Mouse (Mus musculus): Measurements from ENCODE around the gene Mical3.

Gene Mical3

DNA sequence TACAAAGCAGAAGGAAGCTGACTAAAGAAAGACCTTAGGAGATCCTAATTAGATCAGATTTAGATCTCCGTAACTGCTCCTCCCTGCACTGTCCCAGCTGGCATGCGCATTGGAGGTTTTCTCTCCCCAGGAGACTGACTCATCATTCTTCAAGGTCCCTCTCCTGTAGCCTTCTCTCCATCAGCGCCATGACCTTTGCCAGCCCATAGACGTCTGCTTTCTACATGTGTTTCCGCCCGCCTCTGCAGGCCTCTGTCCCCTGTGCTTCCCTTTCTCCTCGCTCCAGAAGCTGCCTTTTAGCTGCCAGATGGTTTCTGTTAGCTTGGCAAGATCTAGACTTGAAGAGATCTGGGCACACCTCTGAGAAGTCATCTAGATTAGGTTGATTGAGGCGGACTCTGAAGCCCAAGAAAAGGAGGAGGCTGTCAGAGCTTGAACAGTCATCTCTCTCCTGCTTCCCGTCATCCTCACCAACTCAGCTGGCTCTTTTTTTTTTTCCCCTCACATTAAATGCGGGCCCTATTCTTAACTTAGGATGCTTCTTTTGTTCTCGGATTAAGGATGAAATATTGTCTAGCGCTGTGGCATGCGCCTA lies 14.3 kb upstream of the Mical3 start:
- DNase-seq, result no peak

DNA sequence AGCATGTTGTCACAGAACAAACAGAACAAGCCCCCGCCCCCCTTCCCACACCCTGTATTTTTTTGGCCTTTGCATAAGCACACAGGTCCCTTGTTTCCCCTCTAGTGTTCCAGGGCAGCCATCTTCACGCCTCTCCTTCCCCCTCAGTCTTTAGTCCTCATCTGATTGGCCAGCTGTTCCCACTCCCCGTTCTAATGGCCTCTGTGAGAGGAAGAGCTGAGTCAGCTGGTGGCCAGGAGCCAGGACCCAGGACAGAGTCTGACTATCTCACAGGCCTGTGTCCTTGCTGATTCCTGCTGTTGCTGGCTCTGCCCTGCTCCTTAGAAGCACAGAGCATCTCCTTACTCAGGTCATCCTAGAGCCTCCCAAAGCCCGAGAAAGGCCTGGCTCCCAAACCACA lies 13.3 kb upstream of the Mical3 start:
- peak; percentile 82 for DNase-seq

DNA sequence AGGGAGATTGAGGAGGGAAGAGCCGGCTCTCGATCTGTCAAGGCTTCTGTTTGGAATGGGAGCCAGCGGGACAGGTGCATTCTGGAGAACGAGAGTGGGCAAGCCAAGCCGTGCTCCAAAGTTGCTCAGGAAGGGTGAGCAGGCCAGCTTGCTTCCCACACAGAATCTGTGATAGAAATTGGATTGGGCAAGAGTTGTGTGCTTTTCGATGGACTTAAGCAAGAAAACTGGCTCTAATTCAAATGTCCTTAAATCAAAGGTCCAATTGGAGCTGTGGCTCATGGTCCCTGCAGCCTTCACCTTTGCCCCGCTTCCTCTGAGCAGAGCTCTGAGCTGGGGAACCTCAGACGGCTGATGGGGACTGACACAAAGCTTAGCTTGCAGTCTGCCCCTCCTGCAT lies 12.6 kb upstream of the Mical3 start:
- DNase-seq, result peak; percentile 78

DNA sequence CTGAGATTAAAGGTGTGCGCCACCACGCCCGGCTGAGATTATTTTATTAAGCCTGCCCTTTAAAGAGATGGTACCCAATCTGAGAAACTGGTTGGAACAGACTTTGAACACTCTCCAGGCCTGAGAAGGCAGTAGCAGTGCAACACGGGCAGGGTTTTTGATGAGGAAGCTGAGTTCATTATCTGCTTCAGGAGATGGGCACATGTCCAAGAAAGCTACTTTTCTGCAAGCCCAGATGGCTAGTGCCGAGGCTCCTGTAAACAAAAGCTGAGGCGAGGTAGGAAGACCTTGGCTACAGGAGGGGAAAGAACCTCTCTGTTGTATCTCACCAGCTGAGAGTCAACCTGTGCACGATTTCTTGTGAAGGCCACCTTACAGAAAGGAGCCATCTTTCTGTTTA lies 11.5 kb upstream of the Mical3 start:
- no peak for DNase-seq

GRCm38 (mm10) chr6:121139271-121139670 lies 8.5 kb upstream of the Mical3 start:
- DNase-seq, result no peak

- no peak for DNase-seq
These were observed 7.7 kb upstream of the Mical3 start for GRCm38 (mm10) chr6:121138338-121139040.

DNA sequence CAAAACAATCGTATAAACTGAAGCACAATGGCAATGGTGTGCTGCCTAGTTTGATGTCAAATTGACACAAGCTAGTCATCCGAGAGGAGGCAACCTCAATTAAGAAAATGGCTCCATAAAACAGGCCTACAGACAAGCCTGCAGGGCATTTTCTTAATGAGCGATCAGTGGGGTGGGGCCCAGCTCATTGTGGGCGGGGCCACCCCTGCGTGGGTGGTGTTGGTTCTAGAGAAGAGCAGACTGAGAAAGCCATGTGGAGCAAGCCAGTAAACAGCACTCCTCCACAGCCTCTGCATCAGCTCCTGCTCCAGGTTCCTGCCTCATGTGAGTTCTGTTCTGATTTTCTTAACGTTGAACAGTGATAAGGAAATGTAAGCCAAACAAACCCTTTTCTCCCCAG lies 6.4 kb upstream of the Mical3 start:
- DNase-seq, result no peak

DNA sequence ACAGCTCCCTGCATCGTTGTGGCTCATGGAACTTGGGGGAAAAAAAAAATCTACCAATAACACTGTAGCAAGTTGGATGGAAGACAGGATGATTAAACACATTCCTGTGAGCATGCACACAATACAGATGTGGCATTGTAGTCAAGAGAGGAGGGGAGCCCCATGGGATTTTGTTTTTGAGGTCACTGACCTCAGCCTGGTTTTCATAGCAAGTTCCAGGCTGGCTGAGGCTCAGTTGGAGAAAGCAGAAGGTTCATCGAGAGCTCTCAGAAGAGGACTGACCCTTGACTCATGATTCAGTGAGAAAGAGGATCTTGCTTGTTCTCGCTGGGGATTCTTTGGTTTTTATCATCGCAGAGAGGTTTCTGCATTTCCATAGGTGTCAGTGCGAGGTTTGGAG lies 4.1 kb upstream of the Mical3 start:
- DNase-seq, result no peak

DNA sequence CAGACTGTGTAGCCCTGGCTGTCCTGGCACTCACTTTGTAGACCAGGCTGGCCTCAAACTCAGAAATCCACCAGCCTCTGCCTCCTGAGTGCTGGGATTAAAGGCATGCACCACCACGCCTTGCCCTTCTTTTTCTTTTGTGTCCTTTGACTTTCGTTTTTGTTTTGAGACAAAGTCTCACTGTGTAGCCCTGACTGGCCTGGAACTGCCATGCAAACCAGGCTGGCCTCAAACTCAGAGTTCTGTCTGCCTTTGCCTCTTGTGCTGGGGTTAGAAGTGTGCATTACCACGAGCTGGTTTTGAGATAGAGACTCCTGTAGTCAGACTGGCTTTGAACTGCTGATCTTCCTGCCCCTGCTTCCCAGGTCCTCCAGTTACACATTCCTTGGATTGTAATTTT lies 3.5 kb upstream of the Mical3 start:
- no peak for DNase-seq

- peak; percentile 79 for DNase-seq
These were observed 627 bp downstream of the Mical3 start for GRCm38 (mm10) chr6:121130039-121130705.

DNA sequence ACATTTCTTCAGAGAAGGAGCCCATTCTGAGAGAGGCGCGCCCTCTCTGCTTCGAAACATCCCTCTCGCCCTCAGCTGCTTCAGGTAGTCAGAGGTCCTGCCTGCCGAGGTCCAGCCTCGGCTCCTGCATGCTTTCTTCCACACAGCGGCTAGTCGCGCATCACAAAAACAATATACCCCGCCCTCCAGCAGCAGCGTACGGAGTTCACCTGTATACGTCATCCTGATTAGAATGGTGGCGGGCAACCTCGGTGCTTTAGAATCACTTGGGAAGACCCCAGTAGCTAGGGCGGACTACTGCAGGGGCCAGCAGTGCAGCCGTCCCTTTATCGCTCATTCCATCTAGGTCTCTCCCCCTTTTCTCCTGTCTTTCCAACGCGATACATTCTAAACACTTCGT lies 1.3 kb downstream of the Mical3 start:
- no peak for DNase-seq

GRCm38 (mm10) chr6:121128736-121129135 lies 2.1 kb downstream of the Mical3 start:
- peak; percentile 58 for DNase-seq

DNA sequence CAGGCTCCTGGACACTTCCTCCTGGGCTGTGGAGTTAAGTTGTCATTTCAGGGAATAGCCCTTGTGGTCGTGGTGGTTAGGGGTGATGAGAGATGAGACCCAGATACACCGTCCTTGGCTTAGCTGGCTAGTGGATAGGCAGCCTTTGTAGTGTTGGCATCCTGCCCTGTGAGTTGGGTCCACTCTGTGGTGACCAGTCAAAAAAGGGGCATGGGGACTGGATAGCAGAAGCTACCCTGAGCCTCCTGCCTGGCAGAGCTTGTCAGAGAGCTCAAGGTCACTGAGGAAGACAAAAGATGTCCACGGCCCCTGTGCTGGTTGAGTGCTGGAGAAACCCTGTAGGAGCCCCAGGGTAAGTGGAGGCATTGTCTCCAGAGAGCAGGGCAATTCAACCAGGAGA lies 3.1 kb downstream of the Mical3 start:
- DNase-seq, result no peak

- no peak for DNase-seq
These were observed 4.6 kb downstream of the Mical3 start for GRCm38 (mm10) chr6:121126202-121126601.

DNA sequence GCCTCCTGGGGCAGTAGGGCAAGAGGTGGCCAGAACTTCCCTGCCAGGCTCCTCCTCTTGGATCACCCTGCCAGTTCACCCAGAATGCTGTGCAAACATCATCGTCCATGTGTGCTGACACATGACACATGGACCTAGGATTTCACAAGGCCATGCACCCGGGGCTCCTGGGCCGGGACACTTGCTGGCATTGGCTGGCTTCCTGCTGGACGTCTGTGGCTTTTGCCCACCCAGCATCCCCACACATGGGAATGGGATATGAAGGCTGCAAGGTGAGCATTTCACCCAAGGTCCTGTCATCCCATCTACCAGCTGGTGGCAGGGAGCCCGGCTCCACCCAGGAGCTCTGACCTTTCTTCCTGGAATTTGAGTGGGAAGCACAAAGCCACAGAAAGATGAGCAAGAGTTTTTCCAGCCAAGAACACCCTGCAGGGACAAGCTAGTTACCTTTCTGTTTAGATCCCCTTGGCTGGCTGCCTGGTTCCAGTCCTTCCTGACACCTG lies 8.0 kb downstream of the Mical3 start:
- DNase-seq, result peak; percentile 87

DNA sequence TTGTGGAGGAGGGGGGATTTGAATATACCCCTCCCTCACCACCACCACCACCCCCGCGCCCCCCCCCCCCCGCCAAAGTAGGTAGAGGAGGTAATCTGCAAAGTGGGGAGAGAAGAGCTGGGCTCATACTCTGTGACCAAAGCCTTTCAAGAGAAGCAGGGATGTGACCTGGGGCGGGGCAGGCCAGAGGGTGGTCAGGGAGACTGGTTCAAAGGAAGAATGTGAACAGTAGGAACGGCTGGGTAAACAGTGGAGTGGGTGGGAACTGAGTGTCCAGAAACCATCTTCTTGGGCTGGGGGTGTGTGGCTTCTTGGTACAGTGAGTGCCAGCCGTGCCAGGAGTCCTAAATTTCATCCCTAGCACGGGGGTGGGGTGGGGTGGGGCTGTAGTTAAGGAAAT lies 10.0 kb downstream of the Mical3 start:
- no peak for DNase-seq

DNA sequence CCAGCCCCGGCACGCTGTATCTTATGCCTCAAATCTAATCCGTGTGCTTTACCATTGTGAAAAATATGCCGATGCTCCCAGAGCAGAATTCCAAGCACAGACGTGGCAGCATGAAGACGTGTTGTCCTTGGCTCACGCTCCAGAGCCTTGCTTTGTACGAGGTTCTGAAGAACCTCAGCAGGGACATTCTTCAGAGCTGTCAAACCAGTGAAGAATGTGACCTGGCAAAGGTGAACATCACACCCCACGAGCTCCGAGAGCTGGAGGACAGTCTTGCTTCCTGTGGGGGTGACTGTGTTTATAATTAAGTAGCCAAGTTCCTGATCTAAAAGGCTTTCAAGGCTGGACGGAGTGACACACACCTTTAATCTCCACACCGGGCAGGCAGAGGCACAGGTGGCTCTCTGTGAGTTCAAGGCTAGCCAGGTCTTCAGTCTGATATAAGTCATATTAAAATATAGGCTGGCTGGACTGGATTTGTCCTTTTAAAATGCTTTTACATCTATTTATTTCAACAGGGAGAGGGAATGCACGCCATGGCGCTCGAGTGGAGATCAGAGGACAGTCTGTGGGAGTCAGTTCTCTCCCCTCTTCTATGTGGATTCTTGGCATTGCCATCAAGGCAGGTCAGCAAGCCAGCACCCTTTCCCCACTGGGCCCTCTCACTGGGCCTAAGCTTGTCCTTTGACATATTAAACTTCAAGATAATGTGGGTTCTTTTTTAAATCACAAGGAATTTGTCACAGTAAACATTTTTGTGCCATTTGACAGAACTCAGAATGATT lies 12.6 kb downstream of the Mical3 start:
- DNase-seq, result no peak

GRCm38 (mm10) chr6:121117142-121117541 lies 13.7 kb downstream of the Mical3 start:
- no peak for DNase-seq

- DNase-seq, result no peak
These were observed 14.4 kb downstream of the Mical3 start for GRCm38 (mm10) chr6:121116434-121116833.

- no peak for DNase-seq
These were observed 19.2 kb downstream of the Mical3 start for GRCm38 (mm10) chr6:121111448-121112055.

DNA sequence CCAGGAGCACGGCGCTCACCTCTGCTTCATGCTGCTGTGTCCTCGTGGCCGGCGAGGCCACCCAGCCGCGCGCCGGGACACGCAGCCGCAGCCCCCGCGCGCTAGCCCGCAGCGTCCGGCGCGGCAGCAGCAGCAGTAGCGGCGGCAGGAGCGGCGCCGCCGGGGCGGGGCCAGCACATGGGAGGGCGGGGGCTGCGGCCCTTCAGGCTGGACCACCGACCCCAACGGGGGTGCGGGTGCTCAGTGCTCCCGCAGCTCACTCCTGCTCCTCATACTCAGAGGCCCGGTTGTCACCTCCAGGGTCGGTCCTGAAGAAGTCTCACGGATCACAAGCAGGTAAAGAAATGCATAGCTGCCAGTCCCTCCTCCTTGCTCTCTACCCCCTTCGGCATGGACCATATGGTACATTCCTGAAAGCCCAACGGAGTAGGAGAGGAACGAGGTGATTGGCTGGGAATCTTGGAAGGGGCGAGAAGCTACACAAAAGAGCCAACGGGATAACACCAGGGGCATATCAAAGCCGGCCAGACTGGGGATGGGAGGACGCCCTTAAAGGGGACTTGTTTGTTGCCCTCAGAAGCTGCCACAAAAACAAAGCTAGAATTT lies 20.7 kb downstream of the Mical3 start:
- peak; percentile 96 for DNase-seq

- DNase-seq, result peak; percentile 36
These were observed 21.4 kb downstream of the Mical3 start for GRCm38 (mm10) chr6:121109181-121109981.

All from kidney, adult 11 months (tissue).